Mouse (Mus musculus): ENCODE data around the gene Wdr20.

Gene Wdr20

DNA sequence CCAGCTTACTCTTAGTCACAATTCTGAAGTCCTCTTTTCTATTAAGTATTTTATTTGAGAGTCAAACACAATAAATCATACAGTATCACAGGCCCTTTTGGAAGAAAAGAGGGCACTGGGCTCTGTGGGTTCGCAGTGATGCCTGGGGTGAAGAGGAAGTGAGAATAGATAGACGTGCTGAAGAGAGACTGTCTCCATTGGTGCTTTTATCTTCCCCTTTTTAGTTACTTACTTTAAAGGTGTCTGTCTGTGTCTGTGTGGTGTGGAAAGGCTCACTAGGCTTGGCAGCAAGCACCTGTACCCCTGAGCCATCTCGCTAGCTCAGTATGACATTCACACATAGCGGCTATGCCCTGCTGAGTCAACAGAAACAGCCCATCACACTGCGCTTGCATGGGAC is 40.1 kb downstream of the Wdr20 start:
- no peak for DNase-seq (ENCODE audit: low spot score)

GRCm38 (mm10) chr12:110779296-110779695 is 41.6 kb downstream of the Wdr20 start:
- no peak for DNase-seq (ENCODE audit: low spot score)

- DNase-seq (ENCODE audit: low spot score): no peak
Observed at GRCm38 (mm10) chr12:110781181-110781580, 43.4 kb downstream of the Wdr20 start.

DNA sequence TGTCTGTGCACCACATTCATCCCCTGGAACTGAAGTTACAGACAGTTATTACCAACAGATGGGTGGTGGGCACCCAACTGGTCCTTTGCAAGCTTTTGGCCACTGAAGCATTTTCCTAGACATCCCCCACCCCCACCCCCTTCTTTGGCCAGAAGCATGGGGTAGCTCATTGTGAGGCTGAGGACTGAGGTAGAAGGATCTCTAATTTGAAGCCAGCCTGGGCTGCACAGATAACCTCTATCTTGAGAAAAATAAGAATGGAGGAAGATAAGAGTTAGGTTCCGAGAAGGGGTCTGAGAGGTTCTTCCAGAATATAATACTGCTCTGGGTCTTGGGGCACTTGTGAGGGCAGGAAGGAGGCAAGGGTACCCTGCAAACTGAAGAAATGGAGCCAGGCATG is 44.5 kb downstream of the Wdr20 start:
- no peak for DNase-seq (ENCODE audit: low spot score)

DNA sequence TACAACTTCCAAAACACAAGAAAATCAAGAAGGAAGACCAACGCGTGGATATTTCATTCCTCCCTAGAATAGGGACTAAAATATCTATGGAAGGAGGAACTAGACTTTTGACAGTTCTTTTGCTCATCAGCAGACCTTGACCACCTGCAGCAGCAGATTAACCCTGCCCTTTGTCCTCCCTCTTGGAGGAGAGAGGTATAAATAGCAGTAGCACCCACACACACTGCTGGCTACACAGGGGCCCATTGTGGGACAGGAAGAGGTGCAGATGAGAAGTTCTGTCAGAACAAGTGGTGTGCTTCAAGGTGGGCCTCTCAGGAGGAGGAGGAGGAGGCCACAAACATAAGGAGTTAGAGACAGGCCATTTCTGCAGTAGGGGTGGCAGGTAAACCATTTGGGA is 46.5 kb downstream of the Wdr20 start:
- DNase-seq (ENCODE audit: low spot score): no peak

GRCm38 (mm10) chr12:110786243-110786642 is 48.5 kb downstream of the Wdr20 start:
- no peak for DNase-seq (ENCODE audit: low spot score)

- no peak for DNase-seq (ENCODE audit: low spot score)
Observed at GRCm38 (mm10) chr12:110790580-110790979, 52.8 kb downstream of the Wdr20 start.

DNA sequence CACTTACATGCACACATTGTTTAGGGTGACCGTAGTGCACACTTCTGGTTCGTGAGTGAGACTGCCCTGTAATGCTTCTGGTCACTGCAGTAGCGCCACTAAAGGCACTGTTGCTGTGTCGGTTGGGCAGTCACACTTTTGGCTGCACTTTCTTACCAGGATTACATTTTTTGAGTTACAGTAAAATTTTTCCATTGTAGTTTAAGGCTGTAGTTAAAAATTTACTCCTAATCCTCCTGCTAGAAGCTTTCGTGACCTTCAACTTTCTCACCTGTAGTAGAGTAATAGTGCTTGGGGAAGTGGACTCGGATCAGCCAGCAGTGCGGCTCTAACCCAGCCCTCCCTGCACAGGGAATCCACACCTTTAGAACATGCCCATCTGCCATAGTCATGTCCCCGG is 53.3 kb downstream of the Wdr20 start:
- no peak for DNase-seq (ENCODE audit: low spot score)

- no peak for DNase-seq (ENCODE audit: low spot score)
Observed at GRCm38 (mm10) chr12:110795035-110795434, 57.3 kb downstream of the Wdr20 start.

DNA sequence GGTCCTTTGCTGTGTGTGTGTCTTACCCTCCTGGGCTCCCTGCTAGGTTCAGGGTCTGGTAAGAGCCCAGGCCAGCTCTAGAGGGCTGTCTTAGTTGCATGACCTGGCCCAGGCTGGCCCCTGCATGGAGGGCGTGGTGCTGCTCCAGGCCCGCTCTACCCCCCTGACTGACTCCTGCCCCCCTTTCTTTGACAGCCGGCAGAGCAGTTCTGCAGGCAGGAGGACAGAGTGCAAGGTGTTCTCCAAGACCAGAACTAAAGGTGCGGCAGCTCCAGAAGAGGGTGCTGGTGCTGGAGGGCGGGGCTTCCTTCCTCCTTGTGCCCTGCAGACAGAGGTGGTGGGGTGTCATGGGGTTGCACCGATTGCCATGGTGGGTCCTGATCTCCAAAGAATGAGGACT is 59.0 kb downstream of the Wdr20 start:
- DNase-seq (ENCODE audit: low spot score): no peak

GRCm38 (mm10) chr12:110797202-110797601 is 59.5 kb downstream of the Wdr20 start:
- no peak for DNase-seq (ENCODE audit: low spot score)

DNA sequence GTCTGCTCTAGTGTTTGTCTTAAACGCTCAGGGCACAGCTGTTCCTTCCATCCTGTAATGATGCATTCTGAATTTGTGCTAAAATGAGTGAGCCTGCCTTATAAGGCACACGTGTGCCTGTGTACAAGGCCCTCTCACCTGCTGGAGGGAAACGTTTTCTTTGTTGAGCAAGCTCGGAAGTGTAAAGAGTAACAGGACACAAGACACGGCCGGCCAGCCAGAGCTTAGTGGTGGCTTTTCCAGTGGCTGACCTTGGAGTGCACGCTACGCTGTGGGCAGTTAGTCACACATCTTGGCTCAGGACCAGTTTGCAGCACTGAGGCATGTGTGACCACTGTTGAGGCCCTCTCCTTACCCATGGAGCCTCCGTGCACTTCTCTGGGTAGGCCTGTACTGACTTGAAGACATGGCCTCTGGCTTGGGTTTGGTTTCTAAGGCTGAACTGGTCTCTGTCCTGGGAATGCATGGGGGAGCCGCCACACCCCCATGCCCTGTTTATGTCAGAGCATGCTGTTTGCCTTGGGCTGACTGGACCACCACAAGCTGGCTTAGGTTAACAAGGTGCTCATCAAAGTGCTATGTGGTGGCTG is 60.2 kb downstream of the Wdr20 start:
- DNase-seq (ENCODE audit: low spot score): no peak

GRCm38 (mm10) chr12:110799226-110799625 is 61.5 kb downstream of the Wdr20 start:
- no peak for DNase-seq (ENCODE audit: low spot score)

DNA sequence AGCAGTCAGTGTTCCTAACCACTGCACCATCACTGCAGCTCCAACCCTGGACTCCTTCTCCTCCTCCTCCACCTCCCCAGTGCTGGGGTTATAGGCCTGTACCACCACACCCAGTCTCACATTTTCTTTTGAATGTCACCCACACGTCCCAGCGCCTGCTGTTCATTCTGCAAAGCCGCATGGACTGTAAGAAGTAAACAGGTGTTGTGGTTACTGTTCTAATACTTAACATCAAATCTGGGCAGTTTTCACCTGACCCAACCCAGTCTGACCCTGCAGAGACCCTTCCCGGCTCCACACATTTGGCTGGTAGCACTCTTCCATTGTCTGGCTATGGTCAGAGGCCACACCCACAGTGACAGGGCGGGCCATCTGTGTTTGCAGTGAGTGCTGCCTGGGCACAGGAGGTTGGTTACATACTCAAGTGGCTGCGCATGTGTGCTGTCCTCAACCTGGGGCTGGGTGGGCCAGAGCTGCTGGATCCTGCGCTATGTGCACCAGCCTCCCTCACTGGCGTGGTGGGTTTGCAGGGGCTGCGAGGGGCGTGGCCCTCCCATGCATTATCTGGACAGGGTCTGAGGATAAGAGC is 64.2 kb downstream of the Wdr20 start:
- DNase-seq (ENCODE audit: low spot score): no peak

DNA sequence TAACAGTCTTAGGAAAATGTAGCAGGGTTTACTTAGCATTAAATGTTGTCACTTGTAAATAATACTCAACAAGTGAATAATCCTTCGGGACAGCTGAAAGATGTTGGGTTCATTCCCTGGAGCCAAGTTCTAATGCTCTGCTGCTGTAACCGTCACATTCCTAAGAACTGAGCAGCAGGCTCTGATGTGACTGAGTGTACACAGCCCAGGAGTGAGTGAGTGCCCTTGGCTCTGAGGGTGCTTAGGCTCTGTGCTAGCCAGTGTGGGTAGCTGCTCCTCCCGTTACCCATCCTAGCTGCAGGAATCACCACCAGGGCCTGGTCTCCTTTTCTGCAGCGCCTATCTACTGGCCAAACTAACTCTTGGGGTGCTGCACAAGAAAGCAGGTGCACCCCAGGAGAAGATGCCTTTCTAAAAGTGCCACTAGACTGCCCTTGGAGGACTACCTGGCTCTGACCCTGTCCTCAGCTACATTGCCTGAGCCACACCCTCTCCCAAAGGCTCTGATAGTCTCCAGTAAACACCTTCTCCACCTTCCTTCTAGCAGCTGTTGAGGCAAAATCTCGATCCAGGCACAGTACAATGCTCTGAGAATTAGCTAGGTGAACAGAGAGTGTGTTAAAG is 65.0 kb downstream of the Wdr20 start:
- no peak for DNase-seq (ENCODE audit: low spot score)

GRCm38 (mm10) chr12:110804261-110804660 is 66.5 kb downstream of the Wdr20 start:
- DNase-seq (ENCODE audit: low spot score): no peak

GRCm38 (mm10) chr12:110806301-110806970 is 68.7 kb downstream of the Wdr20 start:
- DNase-seq (ENCODE audit: low spot score): no peak

- DNase-seq (ENCODE audit: low spot score): no peak
Observed at GRCm38 (mm10) chr12:110808430-110808829, 70.7 kb downstream of the Wdr20 start.

GRCm38 (mm10) chr12:110808848-110809247 is 71.1 kb downstream of the Wdr20 start:
- no peak for DNase-seq (ENCODE audit: low spot score)

- DNase-seq (ENCODE audit: low spot score): no peak
Observed at GRCm38 (mm10) chr12:110813132-110813531, 75.4 kb downstream of the Wdr20 start.

- no peak for DNase-seq (ENCODE audit: low spot score)
Observed at GRCm38 (mm10) chr12:110813624-110814023, 75.9 kb downstream of the Wdr20 start.

- DNase-seq (ENCODE audit: low spot score): no peak
Observed at GRCm38 (mm10) chr12:110814924-110815323, 77.2 kb downstream of the Wdr20 start.

DNA sequence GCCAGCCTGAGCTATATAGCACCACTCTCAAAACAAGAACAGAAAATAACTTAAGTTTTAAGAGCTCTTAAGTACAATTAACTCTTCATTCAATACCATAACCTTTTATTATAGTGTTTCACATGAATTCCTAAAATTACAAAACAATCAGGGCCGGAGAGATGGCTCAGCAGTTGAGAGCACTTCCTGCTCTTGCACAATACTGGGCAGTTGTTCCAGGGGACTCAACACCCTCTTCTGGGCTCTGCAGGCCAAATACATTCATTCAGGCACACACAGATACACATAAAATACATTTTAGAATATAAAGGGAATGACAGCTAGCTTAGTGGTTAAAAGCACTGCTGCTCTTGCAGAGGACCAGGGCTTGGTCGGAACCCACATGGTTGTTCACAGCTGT is 79.1 kb downstream of the Wdr20 start:
- no peak for DNase-seq (ENCODE audit: low spot score)

Measured in c-Kit-positive CD71-positive TER-119-positive erythroid progenitor cells, embryonic 14.5 days (primary cell).